Mouse (Mus musculus): ENCODE measurements around the gene Agr2. TPM values are rescaled to one million over a fixed set of nuclear protein-coding genes. Genes with fewer than 3 reads are reported as not detected.

Agr2 gene
- total RNA-seq (2015) (not detected in 2 replicates), total RNA-seq (2017) (not detected in 2 replicates)

DNA sequence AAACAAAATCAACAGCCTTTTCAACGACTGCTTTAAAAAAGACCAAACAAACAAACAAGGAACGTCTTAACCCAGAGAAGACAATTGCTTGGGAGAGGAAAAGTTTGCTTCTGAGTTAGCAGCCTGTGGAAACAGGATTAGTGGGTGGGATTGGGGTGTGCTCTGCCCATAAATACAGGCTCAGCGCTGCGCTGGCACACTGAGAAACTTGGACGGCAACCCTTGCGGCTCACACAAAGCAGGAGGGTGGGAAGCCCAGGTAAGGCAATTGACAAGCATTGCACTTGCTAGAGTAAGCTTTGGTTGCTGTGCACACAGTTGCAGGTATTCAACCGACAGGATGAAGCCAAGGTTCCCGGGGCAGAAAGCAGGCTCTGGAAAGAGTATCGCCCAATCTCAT lies at the start of gene Agr2:
Agr2 (plus strand) TSS at position 197 of the 400 bp plus-strand sequence.
- no peak for ATAC-seq (replicated peaks; ENCODE audit: poor library complexity)

DNA sequence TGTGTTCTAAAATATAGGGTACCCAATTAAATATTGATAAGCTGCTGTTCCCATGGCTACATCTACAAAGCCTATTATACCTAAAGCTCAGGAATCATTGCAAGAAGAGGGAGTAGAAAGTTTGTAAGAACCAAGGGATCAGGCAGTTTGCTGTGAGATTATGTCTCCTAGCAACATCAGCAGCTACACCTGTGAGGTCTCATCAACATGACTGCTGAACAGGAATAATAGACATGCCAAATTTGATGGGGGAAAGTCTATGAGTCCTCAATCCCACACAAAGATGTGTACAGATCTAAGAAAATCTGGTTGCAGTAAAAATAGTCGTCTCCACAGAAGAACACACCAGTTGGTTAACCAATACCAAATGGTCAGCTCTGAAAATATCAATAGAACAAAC lies 41.0 kb upstream of the Agr2 start:
- ATAC-seq (replicated peaks; ENCODE audit: poor library complexity): no peak

GRCm38 (mm10) chr12:35957235-35957634 lies 35.5 kb upstream of the Agr2 start:
- ATAC-seq (replicated peaks; ENCODE audit: poor library complexity): peak; percentile 97

- peak; percentile 100 for ATAC-seq (replicated peaks; ENCODE audit: poor library complexity)
Measured at GRCm38 (mm10) chr12:35966098-35966767, 26.5 kb upstream of the Agr2 start.

- ATAC-seq (replicated peaks; ENCODE audit: poor library complexity): no peak
Measured at GRCm38 (mm10) chr12:35966768-35967141, 26.0 kb upstream of the Agr2 start.

DNA sequence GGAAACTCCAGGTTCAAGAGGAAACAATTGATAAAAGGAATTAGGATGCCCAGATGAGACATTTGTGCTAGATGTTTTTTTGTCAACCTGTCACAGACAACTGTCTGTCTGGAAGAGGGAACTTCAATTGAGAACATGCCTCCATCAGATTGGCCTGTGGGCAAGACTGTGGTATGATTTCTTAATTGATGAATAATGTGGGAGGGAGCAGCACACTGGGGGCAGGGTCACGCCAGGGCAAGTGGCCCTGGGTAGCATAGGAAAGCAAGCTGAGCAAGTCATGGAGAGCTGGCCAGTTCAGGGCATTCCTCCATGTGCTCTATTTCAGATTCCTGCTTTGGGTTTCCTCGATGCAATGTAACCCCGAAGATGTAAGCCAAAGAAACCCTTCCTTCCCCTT lies 16.8 kb upstream of the Agr2 start:
- ATAC-seq (replicated peaks; ENCODE audit: poor library complexity): peak; percentile 87

- ATAC-seq (replicated peaks; ENCODE audit: poor library complexity): no peak
Measured at GRCm38 (mm10) chr12:35977633-35978246, 15.0 kb upstream of the Agr2 start.

GRCm38 (mm10) chr12:35979625-35980024 lies 13.1 kb upstream of the Agr2 start:
- no peak for ATAC-seq (replicated peaks; ENCODE audit: poor library complexity)

- peak; percentile 86 for ATAC-seq (replicated peaks; ENCODE audit: poor library complexity)
Measured at GRCm38 (mm10) chr12:35981732-35982360, 10.9 kb upstream of the Agr2 start.

DNA sequence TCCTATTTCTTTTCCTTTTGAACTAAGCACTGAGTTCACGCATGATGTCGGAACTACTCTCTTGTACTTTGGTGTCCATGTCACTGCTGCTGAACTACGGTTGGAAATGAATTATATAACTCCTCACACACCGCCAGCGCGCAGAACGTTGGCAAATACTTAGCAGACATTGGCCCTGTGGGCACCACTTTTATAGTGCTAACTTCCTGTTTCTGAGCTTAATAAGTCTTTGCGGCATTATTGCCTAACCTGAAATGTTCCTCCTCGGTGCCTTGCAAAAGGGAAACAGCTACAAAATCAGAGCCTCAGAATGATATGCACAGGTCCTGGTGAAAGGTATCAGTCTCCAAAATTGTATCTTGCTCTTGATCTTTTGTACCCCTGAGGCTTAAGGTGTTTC lies 9.2 kb upstream of the Agr2 start:
- ATAC-seq (replicated peaks; ENCODE audit: poor library complexity): peak; percentile 82

DNA sequence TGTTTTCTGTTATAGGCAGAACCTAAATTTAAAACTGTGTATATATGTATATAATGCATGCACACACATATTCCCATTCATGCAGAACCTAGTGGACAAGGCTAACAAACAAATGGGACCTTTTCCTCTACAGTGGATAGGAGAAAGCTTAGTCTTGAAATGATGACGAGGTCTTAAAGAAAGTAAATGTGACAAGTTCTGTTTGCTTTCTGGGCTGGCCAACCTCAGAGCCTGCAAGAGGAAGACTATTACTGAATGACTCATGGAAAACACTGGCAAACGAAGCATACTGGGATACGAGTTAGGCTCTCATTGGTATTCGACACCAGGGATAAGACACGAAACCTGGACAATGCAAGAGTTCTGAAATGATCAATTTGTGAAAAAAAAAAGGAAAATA lies 8.0 kb upstream of the Agr2 start:
- ATAC-seq (replicated peaks; ENCODE audit: poor library complexity): no peak

DNA sequence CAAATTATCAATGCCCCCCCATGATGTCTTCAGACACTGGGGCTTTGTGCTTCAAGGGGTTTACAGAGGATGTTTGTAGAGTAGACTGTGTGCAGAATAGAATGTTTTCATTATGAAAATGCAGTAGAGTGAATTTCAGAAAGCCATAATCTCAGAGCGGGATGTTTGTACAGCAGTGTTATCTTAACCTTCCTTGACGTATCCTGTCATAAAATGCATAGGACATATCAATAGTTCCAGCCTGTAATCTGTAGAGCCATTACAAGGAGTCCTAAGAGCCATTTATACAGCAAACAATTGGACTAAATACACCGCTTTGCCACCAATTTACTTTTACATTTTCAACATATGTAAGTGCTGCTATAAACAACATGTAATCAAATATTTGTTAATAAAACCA lies 876 bp downstream of the Agr2 start:
- no peak for ATAC-seq (replicated peaks; ENCODE audit: poor library complexity)

DNA sequence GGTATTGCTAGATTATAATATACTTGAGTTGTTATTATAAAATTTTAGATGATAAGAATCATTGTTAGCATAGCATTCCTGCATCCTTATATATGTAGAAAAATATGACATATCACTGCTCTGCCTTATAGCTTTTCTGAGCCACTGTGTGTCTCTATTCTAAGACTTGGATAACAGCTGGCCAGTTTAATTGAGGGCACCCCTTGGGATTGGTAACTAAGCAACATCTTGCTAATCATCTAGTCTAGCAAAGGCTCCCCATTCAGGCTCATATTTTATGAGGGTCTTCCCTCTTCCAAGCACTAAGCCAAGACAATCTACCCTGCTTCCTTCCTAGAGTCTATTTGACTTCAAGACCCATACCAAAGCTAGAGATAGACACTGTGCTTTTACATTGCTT lies 1.4 kb downstream of the Agr2 start:
- ATAC-seq (replicated peaks; ENCODE audit: poor library complexity): no peak

DNA sequence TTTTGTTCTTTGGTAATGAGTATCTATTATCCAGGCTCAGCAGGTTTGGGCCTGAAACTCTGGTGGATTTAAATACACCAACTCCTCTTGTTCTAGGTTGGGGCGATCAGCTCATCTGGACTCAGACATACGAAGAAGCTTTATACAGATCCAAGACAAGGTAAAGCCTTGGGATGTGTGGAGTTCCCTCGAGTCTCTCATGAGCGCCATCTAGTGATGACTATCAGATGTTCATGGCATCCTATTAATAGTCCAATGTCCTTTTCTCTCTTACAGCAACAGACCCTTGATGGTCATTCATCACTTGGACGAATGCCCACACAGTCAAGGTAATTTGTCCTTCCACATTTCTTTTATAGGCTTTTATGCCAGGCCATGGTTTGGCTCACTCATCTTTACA lies 3.1 kb downstream of the Agr2 start:
- ATAC-seq (replicated peaks; ENCODE audit: poor library complexity): peak; percentile 85

GRCm38 (mm10) chr12:36004714-36005113 lies 12.0 kb downstream of the Agr2 start:
- no peak for ATAC-seq (replicated peaks; ENCODE audit: poor library complexity)

GRCm38 (mm10) chr12:36007581-36007980 lies 14.9 kb downstream of the Agr2 start:
- ATAC-seq (replicated peaks; ENCODE audit: poor library complexity): no peak

DNA sequence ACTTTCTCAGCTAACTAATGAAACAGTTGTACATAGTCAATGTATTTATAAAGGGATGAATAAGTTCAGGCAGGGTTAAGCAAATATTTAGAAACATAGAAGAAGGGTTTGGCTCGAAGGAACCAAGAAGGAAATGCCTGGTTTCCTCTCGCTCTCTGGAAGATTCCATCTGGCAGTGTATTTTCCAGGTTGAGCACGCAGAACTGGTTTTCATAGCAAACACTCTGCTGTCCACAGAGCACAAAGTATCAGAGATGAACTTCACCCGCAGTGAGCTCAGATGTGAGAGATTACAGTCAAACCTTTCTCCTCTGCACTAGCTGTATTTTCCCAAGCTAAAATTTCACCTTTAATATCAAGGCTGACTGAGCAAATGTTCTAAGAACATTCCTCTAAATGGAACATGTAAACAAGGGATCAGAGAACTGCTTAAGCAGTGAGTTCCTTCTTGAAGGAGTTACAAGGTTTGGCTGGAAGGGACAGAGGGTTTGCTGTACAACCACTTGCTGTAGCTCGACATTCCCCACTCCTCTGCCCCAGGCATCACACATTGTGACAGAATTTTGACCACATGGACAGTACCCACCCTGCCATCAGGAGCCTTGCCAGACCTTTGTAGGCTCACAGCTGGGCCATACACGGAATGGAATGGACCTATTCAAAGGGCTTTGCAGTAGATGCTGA lies 15.8 kb downstream of the Agr2 start:
- no peak for ATAC-seq (replicated peaks; ENCODE audit: poor library complexity)

DNA sequence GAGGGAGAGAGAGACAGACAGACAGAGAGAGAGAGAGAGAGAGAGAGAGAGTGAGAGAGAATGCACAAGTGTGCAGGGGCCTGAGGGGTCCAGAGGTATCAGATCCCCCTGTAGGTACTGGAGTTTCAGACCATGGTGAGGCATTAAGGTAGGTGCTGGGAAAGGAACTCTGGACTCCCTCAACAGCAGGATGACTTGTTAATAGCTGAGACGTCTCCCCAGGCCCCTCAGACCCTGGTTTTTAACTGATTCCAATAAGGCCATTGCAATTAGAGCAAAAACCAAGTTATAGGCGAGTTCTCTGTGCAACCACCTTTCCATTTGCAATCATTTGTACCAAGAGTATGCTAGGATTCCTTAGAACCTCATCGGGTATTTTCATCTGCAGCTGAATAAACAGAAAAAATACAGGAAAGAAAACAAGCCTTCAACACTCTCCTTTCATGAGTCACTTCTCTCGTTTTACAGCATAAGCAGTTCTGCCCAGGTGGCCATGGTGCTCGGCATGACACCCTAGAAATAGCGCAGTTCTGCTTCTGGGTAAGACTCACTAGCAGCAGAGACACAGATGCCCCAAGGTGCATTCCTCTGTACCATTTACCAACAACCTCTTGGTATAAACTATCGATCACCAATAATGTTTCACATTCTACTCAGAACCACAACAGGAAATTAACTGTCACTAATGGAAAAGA lies 20.7 kb downstream of the Agr2 start:
- no peak for ATAC-seq (replicated peaks; ENCODE audit: poor library complexity)

DNA sequence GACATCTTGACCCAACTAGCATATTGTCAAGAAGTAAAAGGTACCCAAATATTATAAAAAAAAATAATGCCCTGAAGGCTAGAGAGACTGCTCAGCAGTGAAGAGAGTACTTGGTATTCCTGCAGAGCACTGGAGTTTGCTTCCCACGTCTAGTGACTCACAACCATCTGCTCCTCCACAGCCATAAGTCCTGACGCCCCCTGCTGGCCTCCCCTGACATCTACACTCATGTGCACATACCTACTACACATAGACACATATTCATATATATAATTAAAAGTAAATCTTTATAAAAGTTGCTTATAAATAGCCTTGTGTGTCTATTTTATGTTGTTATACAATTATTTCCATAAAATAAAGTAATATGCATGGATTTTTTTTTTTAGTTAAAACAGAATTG lies 25.1 kb downstream of the Agr2 start:
- no peak for ATAC-seq (replicated peaks; ENCODE audit: poor library complexity)

GRCm38 (mm10) chr12:36019572-36019971 lies 26.9 kb downstream of the Agr2 start:
- ATAC-seq (replicated peaks; ENCODE audit: poor library complexity): peak; percentile 66

GRCm38 (mm10) chr12:36020081-36020480 lies 27.4 kb downstream of the Agr2 start:
- ATAC-seq (replicated peaks; ENCODE audit: poor library complexity): no peak

Data from megakaryocyte progenitor cell, adult 5-6 weeks (primary cell).